Mouse (Mus musculus) T-cell, adult 2 months (primary cell): ENCODE data around the gene Dmpk.

Experiments used
- DNase-seq: peaks from one replicate; pipeline ENCODE4 v3.0.0; 2022; ENCODE audit warnings: low spot score

Dmpk gene

DNA sequence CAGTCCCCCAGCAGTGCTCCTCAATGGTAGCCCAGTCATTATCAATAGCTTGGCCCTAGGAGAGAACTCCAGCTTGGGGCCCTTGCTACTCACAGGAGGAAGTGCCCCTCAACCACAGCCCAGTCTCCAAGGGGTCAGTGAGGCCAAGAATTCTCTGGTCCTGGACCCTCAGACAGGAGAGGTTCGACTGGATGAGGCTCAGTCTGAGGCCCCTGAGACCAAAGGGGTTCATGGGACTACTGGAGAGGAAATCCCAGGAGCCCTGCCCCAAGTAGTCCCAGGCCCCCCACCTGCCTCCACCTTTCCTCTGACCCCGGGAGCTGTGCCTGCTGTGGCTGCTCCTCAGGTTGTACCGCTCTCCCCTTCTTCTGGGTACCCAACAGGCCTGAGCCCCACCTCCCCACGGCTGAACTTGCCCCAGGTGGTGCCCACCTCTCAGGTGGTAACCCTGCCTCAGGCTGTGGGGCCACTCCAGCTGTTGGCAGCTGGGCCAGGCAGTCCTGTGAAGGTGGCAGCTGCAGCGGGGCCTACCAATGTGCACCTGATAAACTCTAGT lies 12.8 kb downstream of the Dmpk start:
- DNase-seq, result no peak

DNA sequence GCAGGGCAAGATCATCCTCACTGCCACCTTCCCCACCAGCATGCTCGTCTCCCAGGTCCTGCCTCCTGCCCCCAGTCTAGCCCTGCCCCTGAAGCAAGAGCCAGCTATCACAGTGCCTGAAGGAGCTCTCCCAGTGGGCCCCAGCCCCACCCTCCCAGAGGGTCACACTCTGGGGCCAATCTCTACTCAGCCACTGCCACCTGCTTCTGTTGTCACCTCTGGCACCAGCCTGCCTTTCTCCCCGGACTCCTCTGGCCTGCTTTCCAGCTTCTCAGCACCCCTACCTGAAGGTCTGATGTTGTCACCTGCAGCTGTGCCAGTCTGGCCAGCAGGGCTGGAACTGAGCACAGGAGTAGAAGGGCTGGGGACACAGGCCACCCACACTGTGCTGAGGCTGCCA lies 13.6 kb downstream of the Dmpk start:
- DNase-seq, result no peak

DNA sequence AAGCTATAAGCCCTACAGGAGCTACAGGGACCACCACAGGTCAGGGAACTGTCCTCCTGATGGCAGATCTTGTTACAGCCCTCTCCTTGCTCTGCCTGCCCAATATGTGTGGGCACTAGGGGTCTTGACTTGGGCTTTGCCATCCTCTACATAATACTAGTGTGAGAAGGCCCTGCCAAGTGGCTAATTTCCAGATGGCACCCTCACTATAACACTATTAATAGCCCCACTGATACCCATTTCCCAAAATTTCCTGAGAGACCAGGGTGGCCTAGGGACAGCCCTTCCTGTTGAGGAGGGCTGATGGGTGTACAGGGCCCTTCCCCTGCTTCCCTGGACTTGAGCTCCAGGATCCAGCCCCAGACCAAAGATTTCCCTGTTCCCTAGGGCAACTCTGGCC lies 14.2 kb downstream of the Dmpk start:
- no peak for DNase-seq

- no peak for DNase-seq
Observed at GRCm38 (mm10) chr7:19098811-19099210, 15.2 kb downstream of the Dmpk start.

DNA sequence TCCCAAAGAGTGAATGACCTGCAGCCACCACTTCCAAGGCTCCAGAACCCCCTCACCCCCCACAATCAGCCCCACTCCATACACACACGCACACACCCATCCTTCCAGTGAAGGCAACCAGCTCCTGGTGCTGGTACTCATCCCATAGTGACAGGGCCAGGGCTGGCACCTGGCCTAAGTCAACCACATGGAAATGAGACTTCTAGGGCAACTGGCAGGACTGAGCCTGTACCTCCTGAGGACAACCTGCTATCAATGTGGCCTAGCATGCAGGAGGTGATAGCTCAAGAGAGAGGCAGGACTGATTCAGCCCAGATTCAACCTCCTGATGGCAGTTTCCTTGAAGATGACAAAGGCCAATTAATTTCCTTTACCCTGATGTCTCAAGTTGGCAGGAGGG lies 16.6 kb downstream of the Dmpk start:
- no peak for DNase-seq

- no peak for DNase-seq
Observed at GRCm38 (mm10) chr7:19103741-19104140, 20.1 kb downstream of the Dmpk start.

DNA sequence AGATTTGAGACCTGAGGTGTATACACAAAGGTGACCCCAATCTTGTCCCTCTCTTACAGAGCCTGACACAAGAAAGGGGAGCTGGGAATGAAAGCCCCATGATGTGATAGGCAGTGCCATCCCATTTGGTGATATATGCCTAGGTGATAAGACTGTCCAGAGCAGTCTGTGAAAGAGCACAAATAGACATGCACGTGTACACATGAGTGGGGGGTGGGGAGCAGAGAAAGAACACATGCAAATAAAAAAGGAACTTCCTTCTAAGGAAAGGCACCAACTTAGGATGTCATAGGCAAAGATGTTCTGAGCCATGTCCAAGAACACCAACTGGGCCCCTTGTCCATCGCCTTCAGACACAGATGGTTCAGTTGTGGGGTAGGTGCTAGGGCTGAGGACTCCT lies 20.8 kb downstream of the Dmpk start:
- no peak for DNase-seq

DNA sequence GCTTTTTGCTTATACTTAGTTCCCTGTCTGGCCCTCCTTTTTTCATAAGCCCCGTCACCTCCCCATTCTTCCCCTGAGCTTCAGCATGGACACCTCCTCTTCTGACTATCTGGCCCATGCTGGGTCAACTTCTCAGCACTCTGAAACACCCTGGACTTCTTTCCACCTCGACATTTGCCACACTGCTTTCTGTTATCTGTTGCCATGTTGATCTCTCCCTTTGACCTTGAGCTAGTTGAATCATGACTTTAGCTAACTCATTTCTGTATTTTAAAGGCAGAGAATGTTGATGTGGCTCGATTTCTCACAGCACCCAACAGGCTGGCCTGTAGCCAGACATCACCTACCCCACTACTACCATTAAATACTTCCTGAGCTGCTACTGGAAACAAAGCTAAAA lies 23.8 kb downstream of the Dmpk start:
- DNase-seq, result no peak

GRCm38 (mm10) chr7:19109565-19109964 lies 25.9 kb downstream of the Dmpk start:
- DNase-seq, result no peak

- no peak for DNase-seq
Observed at GRCm38 (mm10) chr7:19118028-19118771, 34.6 kb downstream of the Dmpk start, which contains the start of gene Gm4969. Gene Gm4969 (minus strand): TSS chr7:19118368.

DNA sequence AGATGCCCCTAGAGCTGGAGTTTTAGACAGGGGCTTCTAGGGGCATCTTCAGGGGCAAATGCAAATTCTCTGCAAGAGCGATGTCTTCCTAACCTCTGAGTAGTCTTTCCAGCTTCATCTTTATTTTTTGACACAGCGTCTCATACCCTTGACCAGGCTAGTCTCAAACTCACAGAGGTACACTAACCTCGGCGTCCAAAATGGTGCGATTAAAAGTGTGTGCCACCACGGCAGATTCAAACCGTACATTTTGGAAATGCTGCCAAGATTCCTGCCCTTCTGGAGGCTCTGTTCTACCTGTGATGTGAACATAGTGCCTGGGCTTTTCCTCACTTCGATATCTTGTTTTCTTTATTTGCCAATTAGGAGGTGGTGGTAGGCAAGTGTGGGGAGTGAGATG lies 35.4 kb downstream of the Dmpk start:
- no peak for DNase-seq

DNA sequence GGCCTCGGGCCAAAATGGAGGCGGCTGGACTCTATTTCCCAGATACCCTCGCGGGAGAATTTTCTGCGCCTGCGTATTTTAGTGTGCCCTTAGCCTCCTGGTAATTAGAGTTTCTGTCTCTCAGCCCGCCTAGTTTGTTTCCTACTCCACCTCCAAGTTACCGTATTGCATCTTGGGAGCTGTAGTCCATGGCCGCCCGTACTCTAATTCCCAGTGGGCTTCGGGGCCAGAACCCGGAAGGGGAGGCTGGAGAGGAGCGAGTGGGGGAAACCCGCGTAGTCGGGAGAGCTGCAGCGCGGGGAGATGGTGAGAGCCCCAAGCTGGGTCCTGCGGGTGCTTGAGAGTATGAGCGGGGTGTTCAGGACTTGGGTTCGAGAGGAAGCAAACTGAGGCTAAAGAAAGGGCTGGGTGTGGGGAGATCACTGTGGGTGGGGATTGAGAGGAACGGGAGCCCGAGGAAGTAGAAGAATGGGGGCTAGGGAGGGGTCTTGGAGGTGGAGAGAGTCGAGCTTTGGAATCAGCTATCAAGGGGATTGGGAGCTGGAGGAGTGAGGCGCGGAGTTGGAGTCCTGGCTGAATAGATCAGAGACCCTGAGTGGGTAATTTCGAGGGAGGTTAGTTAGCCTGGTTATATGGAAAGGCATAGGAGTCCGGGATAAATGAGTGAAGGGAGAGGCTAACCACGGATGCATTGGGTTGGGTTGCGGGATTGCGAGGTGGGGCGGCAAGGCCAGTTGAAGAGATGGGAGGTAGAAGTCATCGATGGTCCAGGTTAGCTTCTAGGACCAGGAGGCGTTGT lies 36.2 kb downstream of the Dmpk start, which contains the start of gene Fbxo46:
TSS of gene Fbxo46 (plus strand) at position 229 of the 799 bp plus-strand sequence.
- peak; percentile 97 for DNase-seq

DNA sequence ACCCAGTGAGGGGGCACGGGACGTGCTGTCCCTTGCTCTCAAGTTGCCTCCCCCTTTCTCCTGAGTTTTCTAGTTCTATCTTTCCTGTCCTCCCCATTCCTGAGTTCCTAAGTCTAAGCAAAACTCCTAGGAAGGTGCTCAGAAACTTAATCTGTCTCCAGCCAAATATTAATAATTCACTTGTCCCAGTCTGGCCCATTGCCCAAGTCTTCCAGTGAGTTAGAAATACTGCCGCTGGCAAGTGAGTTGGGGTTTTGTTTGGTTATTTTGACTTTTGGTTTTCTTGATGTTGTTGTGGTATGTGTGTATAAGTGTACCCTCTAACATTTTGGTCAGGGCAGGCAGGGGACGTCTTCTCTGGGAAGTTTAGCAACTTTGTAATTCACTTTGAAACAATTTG lies 38.0 kb downstream of the Dmpk start:
- no peak for DNase-seq

DNA sequence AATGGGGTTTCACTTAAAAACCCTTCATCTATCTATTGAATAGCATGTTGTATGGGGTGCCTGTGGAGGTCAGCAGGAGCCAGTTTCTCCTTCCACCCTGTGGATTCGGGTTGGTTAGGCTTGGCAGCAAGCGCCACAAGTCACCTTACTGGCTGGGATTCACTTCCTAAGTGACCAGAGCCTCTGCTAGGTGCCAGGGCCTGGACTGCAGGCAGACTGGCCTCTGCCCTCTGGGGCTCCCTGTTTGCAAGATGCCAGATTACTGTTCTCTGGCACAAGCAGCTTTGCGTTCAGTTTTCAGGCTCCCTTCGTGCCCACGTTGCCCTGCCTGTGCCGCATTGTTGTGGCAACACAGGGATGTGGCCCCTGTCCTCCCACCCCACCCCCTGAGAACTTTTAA lies 41.1 kb downstream of the Dmpk start:
- DNase-seq, result no peak

DNA sequence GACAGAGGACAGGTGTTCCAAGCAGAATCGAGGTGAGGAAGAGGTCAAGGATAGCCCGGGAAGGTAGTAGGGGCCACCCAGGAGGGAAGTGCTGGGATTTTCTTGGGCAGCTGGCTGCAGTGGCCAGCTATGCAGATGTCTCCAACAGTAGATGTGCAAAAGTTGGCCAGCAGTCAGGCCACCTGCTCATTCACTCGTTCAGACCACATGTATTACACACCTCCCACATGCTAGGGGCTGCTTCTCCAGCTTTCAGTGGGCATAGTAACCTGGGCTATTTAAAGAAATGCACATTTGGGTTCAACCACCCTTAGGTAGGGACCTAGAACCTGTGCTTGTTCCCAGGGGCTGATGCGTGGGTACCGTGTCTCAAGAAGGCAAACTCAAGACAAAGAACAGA lies 44.1 kb downstream of the Dmpk start:
- DNase-seq, result no peak

- no peak for DNase-seq
Observed at GRCm38 (mm10) chr7:19129396-19129795, 45.7 kb downstream of the Dmpk start.

DNA sequence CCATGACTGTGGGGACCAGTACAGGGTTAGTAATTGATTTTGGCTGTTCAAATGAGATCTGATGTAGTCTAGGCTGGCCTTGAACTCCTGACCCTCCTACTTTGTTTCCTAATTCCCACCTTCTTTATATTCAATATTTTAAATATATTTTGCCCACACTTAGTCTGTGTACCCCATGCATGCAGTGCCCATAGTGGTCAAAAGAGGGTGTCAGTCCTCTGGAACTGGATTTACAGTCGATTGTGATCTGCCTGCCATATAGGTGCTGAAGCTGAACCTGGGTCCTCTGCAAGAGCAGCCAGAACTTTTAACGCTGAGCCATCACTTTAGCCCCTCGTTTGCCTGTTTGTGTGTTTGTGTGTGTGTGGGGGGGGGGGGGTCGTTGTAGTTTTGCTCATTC lies 47.0 kb downstream of the Dmpk start:
- no peak for DNase-seq

DNA sequence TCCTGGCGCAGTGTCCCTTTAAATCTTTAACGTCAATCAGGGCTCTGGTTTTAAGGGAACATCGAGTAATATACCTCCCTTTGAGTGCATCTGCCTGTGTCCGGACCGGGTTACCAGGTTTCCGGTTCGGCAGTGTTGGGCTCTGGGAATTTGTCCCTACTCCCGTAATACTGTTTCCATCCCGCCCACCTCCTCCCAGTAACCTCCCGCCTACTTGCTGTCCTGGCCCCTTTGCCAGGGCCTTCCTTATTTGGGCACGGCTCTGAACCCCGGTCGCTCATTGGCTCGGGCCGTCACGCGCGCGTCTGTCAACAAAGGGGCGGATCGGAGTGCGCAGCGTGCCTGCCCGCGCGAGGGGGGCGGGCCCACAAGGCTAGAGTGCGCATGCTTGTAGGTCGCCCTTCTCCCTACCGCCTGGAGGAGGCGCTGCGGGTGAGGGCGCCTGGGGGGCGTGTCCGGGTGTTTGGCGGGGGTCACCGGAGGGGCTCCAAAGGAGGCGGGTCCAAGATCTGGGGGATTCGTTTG lies 47.7 kb downstream of the Dmpk start:
- peak; percentile 95 for DNase-seq

DNA sequence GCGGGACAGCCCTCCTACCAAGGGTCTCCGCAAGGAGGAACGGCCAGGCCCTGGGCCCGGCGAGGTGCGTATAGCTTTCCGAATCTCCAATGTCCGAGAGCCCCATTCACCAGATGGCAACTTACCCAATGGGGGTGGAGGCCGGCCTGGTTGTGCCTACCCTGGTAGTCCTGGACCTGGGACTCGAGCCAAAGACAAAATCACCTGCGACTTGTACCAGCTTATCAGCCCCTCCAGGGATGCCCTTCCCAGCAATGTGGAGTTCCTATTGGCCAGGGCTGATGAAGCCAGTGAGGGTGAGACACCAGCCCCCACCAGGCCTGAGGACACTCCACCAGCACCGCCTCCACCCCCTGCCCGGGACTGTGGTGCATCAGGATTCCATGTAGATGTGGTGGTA lies 52.5 kb downstream of the Dmpk start:
- DNase-seq, result no peak

DNA sequence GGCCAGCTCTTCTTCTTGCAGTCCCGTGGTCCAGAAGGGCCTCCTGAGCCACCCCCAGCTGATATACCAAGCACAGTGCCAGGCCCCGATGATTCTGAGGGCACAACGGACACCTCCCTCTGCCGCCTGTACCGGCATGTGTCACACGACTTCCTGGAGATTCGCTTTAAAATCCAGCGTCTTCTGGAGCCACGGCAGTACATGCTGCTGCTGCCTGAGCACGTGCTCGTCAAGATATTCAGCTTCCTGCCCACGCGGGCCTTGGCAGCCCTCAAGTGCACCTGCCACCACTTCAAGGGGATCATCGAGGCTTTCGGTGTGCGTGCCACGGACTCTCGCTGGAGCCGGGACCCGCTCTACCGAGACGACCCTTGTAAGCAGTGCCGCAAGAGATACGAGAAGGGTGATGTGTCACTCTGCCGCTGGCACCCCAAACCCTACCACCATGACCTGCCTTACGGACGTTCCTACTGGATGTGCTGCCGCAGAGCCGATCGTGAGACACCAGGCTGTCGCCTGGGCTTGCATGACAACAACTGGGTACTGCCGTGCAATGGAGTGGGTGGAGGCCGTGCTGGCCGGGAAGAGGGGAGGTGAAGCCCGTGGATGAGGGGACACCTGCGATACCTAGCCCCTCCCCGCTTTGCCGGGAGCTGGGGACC lies 53.2 kb downstream of the Dmpk start:
- DNase-seq, result no peak

GRCm38 (mm10) chr7:19137380-19137779 lies 53.7 kb downstream of the Dmpk start:
- peak; percentile 65 for DNase-seq
